Mouse (Mus musculus) cortical plate, adult 2 months (tissue): ENCODE measurements at regions not wholly inside any gene's neighbourhood (a gene's known extent, or its start where the extent isn't known, plus 50 kb on each side); places are given as distances from the start of the nearest gene placed in this dataset.
"Not testable (repeated sequence)": the region's sequence is repeated elsewhere in the genome, so short reads cannot be mapped to it uniquely, and the experiment has no call there.

Experiments used
- CTCF ChIP-seq: fragments of 200-500 bp; IDR thresholded peaks from 2 replicates; pipeline ENCODE4 v1.5.1; 2011; ENCODE audit warnings: mild to moderate bottlenecking, control low read depth, low read length; ENCODE audit not compliant: insufficient read depth; ENCODE audit errors: extremely low read depth
- POLR2A ChIP-seq: fragments of 200-500 bp; IDR thresholded peaks from 2 replicates; pipeline ENCODE4 v1.6.1; 2011; ENCODE audit warnings: mild to moderate bottlenecking, low read length, control low read depth; ENCODE audit not compliant: insufficient read depth; ENCODE audit errors: extremely low read depth

GRCm38 (mm10) chr7:137698501-137698900 lies 261.1 kb downstream of the Glrx3 start:
- not testable (repeated sequence) for TF ChIP-seq CTCF, POLR2A
